Mouse (Mus musculus) CH12.LX (cell line): ENCODE data around the gene H2afj.

Source experiments
- CTCF ChIP-seq, 2 experiments: IDR thresholded peaks in 1 of 2; conservative IDR thresholded peaks in 1 of 2; 2 replicates each; pipeline ENCODE4 v1.5.1; 2011 to 2012; ENCODE audit warnings: low read depth in 2 of 2, low read length in 2 of 2, improper control_type of control experiment in 1 of 2, inconsistent platforms in 1 of 2, mild to moderate bottlenecking in 1 of 2, moderate library complexity in 1 of 2
- HCFC1 ChIP-seq: IDR thresholded peaks from 2 replicates; pipeline ENCODE4 v1.6.1; 2012; ENCODE audit warnings: low read depth, mild to moderate bottlenecking, inconsistent platforms, low read length, improper control_type of control experiment
- IRF4 ChIP-seq: IDR thresholded peaks from 2 replicates; pipeline ENCODE4 v1.6.1; 2014; ENCODE audit warnings: low read depth, mild to moderate bottlenecking, inconsistent platforms, low read length, improper control_type of control experiment
- MAZ ChIP-seq: IDR thresholded peaks from 2 replicates; pipeline ENCODE4 v1.6.1; 2012; ENCODE audit warnings: low read depth, mild to moderate bottlenecking, inconsistent platforms, low read length, improper control_type of control experiment, moderate library complexity
- POLR2A ChIP-seq: IDR thresholded peaks from 2 replicates; pipeline ENCODE4 v1.6.1; 2011; ENCODE audit warnings: low read depth, mild to moderate bottlenecking, improper control_type of control experiment, low read length
- ZC3H11A ChIP-seq: IDR thresholded peaks from 2 replicates; pipeline ENCODE4 v1.6.1; 2012; ENCODE audit warnings: low read depth, mild to moderate bottlenecking, inconsistent platforms, low read length, improper control_type of control experiment

GRCm38 (mm10) chr6:136827881-136828561, 20.0 kb downstream of the H2afj start, which contains the start of gene Wbp11:
- TF ChIP-seq CTCF (conservative IDR thresholded peaks at IDR 0.05 in 1 of 2, IDR thresholded peaks at IDR 0.05 in 1 of 2; ENCODE audit: low read depth in 2 of 2, low read length in 2 of 2) (no peak), POLR2A (peak; percentile 89), HCFC1 (peak; percentile 91), MAZ (peak; percentile 76; the same call in 1 of the 2 replicates), IRF4 (peak; percentile 67; the same call in 1 of the 2 replicates), ZC3H11A (no peak)
